Mouse (Mus musculus): Measurements from ENCODE around the gene Nr4a3. TPM values are rescaled to one million over a fixed set of nuclear protein-coding genes. Genes with fewer than 3 reads are reported as not detected.

Gene Nr4a3
- total RNA-seq, 2 experiments from 2014 or later = 21.5 to 25.1 TPM

- intact Hi-C loops (cut with DNase I) = loop anchor here (5.0 to 10.0 kb wide), 5 partner anchors 74 to 613 kb away; partner anchors contain the start of genes Alg2, Sec61b and Stx17
- peak; percentile 21 to 37 for DNase-seq (ENCODE audit: low spot score in 2 of 2)
Observed at GRCm38 (mm10) chr4:48047766-48048371, 2.9 kb downstream of the Nr4a3 start.

- intact Hi-C loops (cut with DNase I) = loop anchor here (5.0 to 10.0 kb wide), 5 partner anchors 74 to 614 kb away; partner anchors contain the start of genes Alg2, Sec61b and Stx17
- DNase-seq (ENCODE audit: low spot score in 2 of 2) = no peak
Observed at GRCm38 (mm10) chr4:48048456-48049315, 3.7 kb downstream of the Nr4a3 start.

GRCm38 (mm10) chr4:48050020-48050419 lies 5.1 kb downstream of the Nr4a3 start:
- intact Hi-C loops (cut with DNase I) = no loop called here
- DNase-seq (ENCODE audit: low spot score in 2 of 2) = no peak

GRCm38 (mm10) chr4:48050442-48050841 lies 5.5 kb downstream of the Nr4a3 start:
- DNase-seq (ENCODE audit: low spot score in 2 of 2) = peak in 1 of 2 experiments; percentile 35
- intact Hi-C loops (cut with DNase I) = no loop called here

GRCm38 (mm10) chr4:48051086-48051673 lies 6.2 kb downstream of the Nr4a3 start:
- no peak for DNase-seq (ENCODE audit: low spot score in 2 of 2)
- intact Hi-C loops (cut with DNase I) = no loop called here

- intact Hi-C loops (cut with DNase I) = no loop called here
- DNase-seq (ENCODE audit: low spot score in 2 of 2) = peak in 1 of 2 experiments; percentile 18
Observed at GRCm38 (mm10) chr4:48051674-48052121, 6.7 kb downstream of the Nr4a3 start.

- intact Hi-C loops (cut with DNase I) = no loop called here
- no peak for DNase-seq (ENCODE audit: low spot score in 2 of 2)
Observed at GRCm38 (mm10) chr4:48061716-48062115, 16.8 kb downstream of the Nr4a3 start.

- no peak for DNase-seq (ENCODE audit: low spot score in 2 of 2)
- intact Hi-C loops (cut with DNase I) = no loop called here
Observed at GRCm38 (mm10) chr4:48064311-48064710, 19.4 kb downstream of the Nr4a3 start.

GRCm38 (mm10) chr4:48066676-48067075 lies 21.7 kb downstream of the Nr4a3 start:
- intact Hi-C loops (cut with DNase I) = no loop called here
- DNase-seq (ENCODE audit: low spot score in 2 of 2) = no peak

- intact Hi-C loops (cut with DNase I) = no loop called here
- no peak for DNase-seq (ENCODE audit: low spot score in 2 of 2)
Observed at GRCm38 (mm10) chr4:48069111-48069510, 24.2 kb downstream of the Nr4a3 start.

- intact Hi-C loops (cut with DNase I) = no loop called here
- no peak for DNase-seq (ENCODE audit: low spot score in 2 of 2)
Observed at GRCm38 (mm10) chr4:48072006-48072405, 27.1 kb downstream of the Nr4a3 start.

- intact Hi-C loops (cut with DNase I) = no loop called here
- DNase-seq (ENCODE audit: low spot score in 2 of 2) = no peak
Observed at GRCm38 (mm10) chr4:48073325-48073724, 28.4 kb downstream of the Nr4a3 start.

GRCm38 (mm10) chr4:48074451-48075240 lies 29.7 kb downstream of the Nr4a3 start:
- intact Hi-C loops (cut with DNase I) = no loop called here
- no peak for DNase-seq (ENCODE audit: low spot score in 2 of 2)

- intact Hi-C loops (cut with DNase I) = no loop called here
- no peak for DNase-seq (ENCODE audit: low spot score in 2 of 2)
Observed at GRCm38 (mm10) chr4:48076693-48077471, 31.9 kb downstream of the Nr4a3 start.

GRCm38 (mm10) chr4:48078213-48078612 lies 33.3 kb downstream of the Nr4a3 start:
- intact Hi-C loops (cut with DNase I) = no loop called here
- no peak for DNase-seq (ENCODE audit: low spot score in 2 of 2)

- no peak for DNase-seq (ENCODE audit: low spot score in 2 of 2)
- intact Hi-C loops (cut with DNase I) = no loop called here
Observed at GRCm38 (mm10) chr4:48079285-48080039, 34.5 kb downstream of the Nr4a3 start.

GRCm38 (mm10) chr4:48083452-48083851 lies 38.5 kb downstream of the Nr4a3 start:
- no peak for DNase-seq (ENCODE audit: low spot score in 2 of 2)

GRCm38 (mm10) chr4:48086609-48087008 lies 41.7 kb downstream of the Nr4a3 start:
- intact Hi-C loops (cut with DNase I) = no loop called here
- DNase-seq (ENCODE audit: low spot score in 2 of 2) = no peak

More at GRCm38 (mm10) chr4:48083452-48083851, 38.5 kb downstream of the Nr4a3 start:
- intact Hi-C loops (cut with DNase I) = no loop called here
